Mouse (Mus musculus) testis, adult 2 months (tissue): ENCODE measurements around the gene Ap3m1. TPM values are rescaled to one million over a fixed set of nuclear protein-coding genes. Genes with fewer than 3 reads are reported as not detected.
"Not testable (repeated sequence)": the region's sequence is repeated elsewhere in the genome, so short reads cannot be mapped to it uniquely, and the experiment has no call there.

Experiments used
- H3K27ac ChIP-seq: fragments of 200-500 bp; 2 replicates; pipeline ENCODE4 v1.5.1; 2012; ENCODE audit warnings: low read depth, low read length; ENCODE audit not compliant: control insufficient read depth, insufficient read depth
- H3K27me3 ChIP-seq: fragments of 200-500 bp; 2 replicates; pipeline ENCODE4 v1.6.1; 2012; ENCODE audit warnings: mild to moderate bottlenecking, low read length, moderate library complexity; ENCODE audit not compliant: control insufficient read depth, insufficient read depth
- H3K36me3 ChIP-seq: fragments of 200-500 bp; 2 replicates; pipeline ENCODE4 v1.6.1; 2012; ENCODE audit warnings: mild to moderate bottlenecking, low read length; ENCODE audit not compliant: control insufficient read depth, insufficient read depth
- H3K4me1 ChIP-seq: fragments of 200-500 bp; 2 replicates; pipeline ENCODE4 v1.6.1; 2012; ENCODE audit warnings: low read length; ENCODE audit not compliant: control insufficient read depth, insufficient read depth
- H3K4me3 ChIP-seq: fragments of 200-500 bp; 2 replicates; pipeline ENCODE4 v1.5.1; 2012; ENCODE audit warnings: low read depth, mild to moderate bottlenecking, low read length, moderate library complexity, mixed read lengths; ENCODE audit not compliant: control insufficient read depth
- CTCF ChIP-seq: fragments of 200-500 bp; IDR thresholded peaks from 2 replicates; pipeline ENCODE4 v1.5.1; 2012; ENCODE audit warnings: low read depth, mild to moderate bottlenecking, inconsistent platforms, low read length, moderate library complexity; ENCODE audit not compliant: control insufficient read depth, insufficient read depth, insufficient replicate concordance
- POLR2A ChIP-seq: fragments of 200-500 bp; IDR thresholded peaks from 2 replicates; pipeline ENCODE4 v1.6.1; 2012; ENCODE audit warnings: low read depth, mild to moderate bottlenecking, inconsistent platforms, low read length, moderate library complexity; ENCODE audit not compliant: control insufficient read depth
- polyA plus RNA-seq: library from polyadenylated mRNA; depleted of rRNA; stranded (reverse); fragments of >200 nt; gene quantifications from 2 replicates; pipeline ENCODE4 v1.2.3, GENCODE M21; 2012; rRNA removed

Gene Ap3m1
- polyA plus RNA-seq = 25.9 and 31.6 TPM in 2 replicates

DNA sequence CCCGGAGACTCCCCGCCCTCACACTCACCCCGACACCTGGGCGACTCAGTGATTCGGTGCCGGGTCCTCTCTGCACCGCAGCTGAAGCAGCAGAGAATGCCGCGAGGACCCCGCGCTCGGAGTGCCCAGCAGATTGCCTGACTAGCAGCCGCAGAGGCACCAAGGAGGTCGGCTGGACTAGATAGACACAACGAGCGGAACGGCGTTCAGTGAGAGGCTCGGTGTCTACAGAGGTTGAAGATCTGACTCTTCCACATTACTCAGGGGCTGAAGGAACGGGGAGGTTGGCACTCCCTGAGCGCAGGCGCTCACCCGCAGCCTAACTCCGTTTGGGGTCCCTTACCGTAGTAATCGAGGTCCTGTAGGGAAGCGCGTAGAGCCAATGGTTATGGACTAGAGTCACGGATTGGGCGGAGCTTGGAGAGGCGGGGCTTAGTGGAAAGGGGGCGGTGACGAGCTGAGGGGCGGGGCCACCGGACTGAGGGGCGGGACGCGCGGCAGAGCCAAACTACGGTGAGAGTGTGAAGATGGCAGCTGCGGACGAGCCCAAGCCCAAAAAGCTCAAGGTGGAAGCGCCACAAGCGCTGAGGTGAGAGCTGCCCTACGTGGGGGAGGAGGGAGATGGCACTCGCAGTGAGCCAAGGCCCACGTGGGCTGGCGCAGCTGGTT is at the start of gene Ap3m1, which contains the start of gene Adk:
Gene Ap3m1 (minus strand): TSS at position 397 of the 669 bp plus-strand sequence.
Gene Adk (plus strand): TSS at position 463 of the 669 bp plus-strand sequence.
- TF ChIP-seq CTCF = no peak
- peak; percentile 54 for TF ChIP-seq POLR2A
- Histone ChIP-seq H3K4me1 (peaks cover 4% of the 10 kb centered on the region; the same call in 1 of the 2 replicates), H3K27ac (peak within 1 kb of the TSS; percentile 90), H3K27me3 (no peaks in the 10 kb centered on the region), H3K4me3 (peak within 1 kb of the TSS; percentile 82), H3K36me3 (no peaks in the 10 kb centered on the region)

DNA sequence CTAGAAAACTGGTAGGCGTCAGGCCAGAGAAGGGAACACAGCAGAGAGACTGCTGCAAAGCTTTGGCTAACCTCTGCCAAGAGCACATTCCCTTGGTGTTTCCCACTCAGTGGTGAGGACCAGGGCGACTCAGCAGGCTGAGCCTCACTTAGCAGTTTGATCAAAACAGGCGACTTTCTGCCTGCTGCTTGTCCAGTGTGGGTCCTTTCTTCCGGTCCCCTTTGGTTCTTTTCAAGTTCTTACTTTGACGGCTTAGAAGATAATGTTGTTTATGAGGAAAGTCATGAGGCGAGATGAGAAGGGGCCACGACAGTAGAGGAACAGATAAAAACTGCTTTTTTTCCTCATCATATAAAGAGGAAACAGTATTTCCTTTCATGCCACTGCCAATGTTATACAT is 49.3 kb upstream of the Ap3m1 start:
- H3K4me1 ChIP-seq = no peaks in the 10 kb centered on the region
- TF ChIP-seq POLR2A (no peak), CTCF (no peak)
- no peaks in the 10 kb centered on the region for H3K36me3 ChIP-seq
- H3K27me3 ChIP-seq = no peaks in the 10 kb centered on the region
- no peak overlapping the region for H3K27ac ChIP-seq
- no peak overlapping the region for H3K4me3 ChIP-seq

DNA sequence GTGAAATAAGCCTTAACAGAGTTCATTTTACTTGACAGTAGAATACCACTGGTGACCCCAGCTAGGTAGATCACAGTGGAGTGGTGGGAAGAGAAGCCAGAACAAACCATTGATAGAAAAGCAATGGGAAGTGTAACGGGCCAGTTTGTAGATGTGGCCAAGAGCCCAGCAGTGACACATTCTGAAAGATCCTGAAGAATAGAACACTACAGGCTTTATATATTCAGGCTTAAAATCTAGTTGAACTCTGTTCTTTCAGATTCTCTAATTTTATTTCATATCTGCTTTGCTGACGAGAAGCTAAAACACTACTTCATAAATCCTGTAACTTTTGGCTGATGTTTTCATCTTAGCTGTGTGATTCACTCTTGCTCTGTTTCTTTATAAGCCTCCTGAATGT is 48.6 kb upstream of the Ap3m1 start:
- no peaks in the 10 kb centered on the region for H3K4me1 ChIP-seq
- H3K36me3 ChIP-seq = no peaks in the 10 kb centered on the region
- H3K27ac ChIP-seq = no peak overlapping the region
- no peak overlapping the region for H3K4me3 ChIP-seq
- no peak for TF ChIP-seq CTCF
- TF ChIP-seq POLR2A = no peak
- H3K27me3 ChIP-seq = no peaks in the 10 kb centered on the region

DNA sequence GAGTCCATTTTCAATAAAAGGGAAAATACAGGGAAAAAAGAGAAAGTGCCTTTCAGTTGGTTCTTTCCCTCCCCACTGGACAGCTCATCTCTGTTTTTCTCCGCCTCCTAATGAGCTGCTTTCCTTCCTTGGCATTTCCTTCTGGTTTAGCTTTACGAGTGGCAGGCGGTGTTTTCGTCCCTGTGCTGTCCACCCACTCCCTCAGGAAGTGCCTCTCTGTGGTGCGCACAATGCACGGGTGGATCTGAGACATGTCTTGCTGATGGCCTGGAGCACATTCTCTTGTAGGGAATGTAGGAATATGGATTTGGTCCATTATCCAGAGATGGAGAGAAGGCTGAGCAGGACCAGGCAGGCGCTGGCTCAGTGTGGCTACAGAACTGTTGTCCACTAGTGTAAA is 47.1 kb upstream of the Ap3m1 start:
- H3K27ac ChIP-seq = no peak overlapping the region
- no peaks in the 10 kb centered on the region for H3K36me3 ChIP-seq
- no peak overlapping the region for H3K4me3 ChIP-seq
- no peaks in the 10 kb centered on the region for H3K4me1 ChIP-seq
- H3K27me3 ChIP-seq = no peaks in the 10 kb centered on the region
- TF ChIP-seq CTCF (no peak), POLR2A (no peak)

DNA sequence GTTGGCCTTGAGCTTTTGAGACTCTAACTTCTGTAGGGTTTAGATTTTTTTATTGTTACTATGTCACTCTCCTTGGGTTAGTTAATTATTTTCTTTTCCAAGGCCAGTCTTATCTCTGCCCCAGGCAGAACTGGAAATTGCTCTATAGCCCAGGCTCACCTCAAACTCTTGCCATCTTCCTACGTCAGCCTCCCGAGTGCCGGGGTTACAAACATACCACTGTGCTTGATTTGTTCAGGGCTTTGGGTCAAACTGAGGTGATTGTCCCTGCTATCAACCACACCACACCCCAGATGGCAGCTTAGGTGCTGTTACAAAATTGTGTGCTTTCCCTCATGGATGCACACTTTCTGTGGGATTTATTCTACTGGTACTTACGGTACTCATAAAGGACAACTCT is 44.4 kb upstream of the Ap3m1 start:
- H3K27ac ChIP-seq = no peak overlapping the region
- no peaks in the 10 kb centered on the region for H3K36me3 ChIP-seq
- no peaks in the 10 kb centered on the region for H3K27me3 ChIP-seq
- no peaks in the 10 kb centered on the region for H3K4me1 ChIP-seq
- TF ChIP-seq POLR2A (no peak), CTCF (no peak)
- H3K4me3 ChIP-seq = no peak overlapping the region

DNA sequence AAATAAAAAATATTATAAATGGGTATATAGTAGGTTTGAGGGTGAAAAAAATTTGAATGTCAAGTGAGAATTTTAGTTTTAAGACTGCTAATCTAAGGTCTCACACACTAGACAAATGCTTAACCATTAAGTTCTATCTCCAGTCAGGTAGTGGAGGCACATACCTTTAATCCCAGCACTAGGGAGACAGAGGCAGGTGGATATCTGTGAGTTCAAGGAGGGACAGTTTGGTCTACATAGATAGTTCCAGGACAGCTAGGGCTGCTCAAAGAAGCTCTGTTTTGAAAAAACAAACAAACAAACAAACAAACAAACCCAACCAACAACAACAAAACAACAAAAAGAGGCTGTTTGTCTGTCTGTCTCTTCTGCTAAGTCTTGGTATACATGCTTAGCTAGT is 44.0 kb upstream of the Ap3m1 start:
- no peaks in the 10 kb centered on the region for H3K27me3 ChIP-seq
- H3K36me3 ChIP-seq = no peaks in the 10 kb centered on the region
- H3K27ac ChIP-seq = no peak overlapping the region
- no peaks in the 10 kb centered on the region for H3K4me1 ChIP-seq
- TF ChIP-seq CTCF (no peak), POLR2A (no peak)
- H3K4me3 ChIP-seq = no peak overlapping the region

DNA sequence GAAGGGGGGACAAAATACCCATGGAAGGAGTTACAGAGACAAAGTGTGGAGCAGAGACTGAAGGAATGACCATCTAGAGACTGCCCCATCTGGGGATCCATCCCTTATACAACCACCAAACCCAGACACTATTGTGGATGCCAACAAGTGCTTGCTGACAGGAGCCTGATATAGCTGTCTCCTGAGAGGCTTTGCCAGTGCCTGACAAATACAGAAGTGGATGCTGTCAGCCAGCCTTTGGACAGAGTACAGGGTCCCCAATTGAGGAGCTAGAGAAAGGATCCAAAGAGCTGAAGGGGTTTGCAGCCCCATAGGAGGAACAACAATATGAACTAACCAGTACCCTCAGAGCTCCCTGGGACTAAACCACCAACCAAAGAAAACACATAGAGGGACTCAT is 41.9 kb upstream of the Ap3m1 start:
- H3K27me3 ChIP-seq, H3K27ac ChIP-seq, H3K4me3 ChIP-seq, H3K36me3 ChIP-seq, H3K4me1 ChIP-seq: not testable (repeated sequence)

DNA sequence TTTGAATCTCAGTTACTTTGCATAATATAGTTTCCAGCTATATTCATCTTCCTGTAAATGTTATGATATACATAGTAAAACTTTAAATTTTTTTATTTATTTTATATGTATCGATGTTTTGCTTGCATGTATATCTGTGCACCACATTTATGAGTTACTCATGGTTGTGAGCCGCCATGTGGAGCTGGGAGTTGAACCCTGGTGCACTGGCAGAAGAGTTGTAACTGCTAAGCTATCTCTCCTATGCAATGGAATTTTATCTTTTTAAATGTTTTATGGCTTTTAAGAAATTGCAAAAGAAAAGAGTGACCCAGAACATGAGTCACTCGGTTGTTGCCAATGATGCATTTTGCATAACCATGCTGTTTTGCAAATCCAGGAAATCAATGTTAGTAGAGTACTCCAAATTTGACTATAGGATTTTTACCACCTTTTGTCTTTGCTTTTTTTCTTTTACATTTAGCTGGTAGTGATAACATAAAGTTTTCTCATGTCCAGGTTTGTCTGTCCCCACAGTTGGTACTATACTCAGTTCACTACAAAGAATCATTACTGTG is 38.7 kb upstream of the Ap3m1 start:
- Histone ChIP-seq H3K4me1 (no peaks in the 10 kb centered on the region), H3K4me3 (no peak overlapping the region), H3K27me3 (no peaks in the 10 kb centered on the region), H3K36me3 (no peaks in the 10 kb centered on the region), H3K27ac (no peak overlapping the region)
- no peak for TF ChIP-seq CTCF
- no peak for TF ChIP-seq POLR2A
